Mouse (Mus musculus) midbrain, postnatal 0 days (tissue): Measurements from ENCODE around the gene Vmn1r94. TPM values are rescaled to one million over a fixed set of nuclear protein-coding genes. Genes with fewer than 3 reads are reported as not detected.
"Not testable (repeated sequence)": the region's sequence is repeated elsewhere in the genome, so short reads cannot be mapped to it uniquely, and the experiment has no call there.

Experiments used
- ATAC-seq: fragments of 200-750 bp; cut with Nextera tagmentation; 2 replicates; pipeline ENCODE4 v1.8.0; 2017; ENCODE audit warnings: moderate number of reproducible peaks, mild to moderate bottlenecking, moderate TSS enrichment, moderate library complexity; ENCODE audit not compliant: low FRiP score
- DNase-seq: peaks from one replicate; pipeline ENCODE4 v3.0.0-alpha.2; 2015; ENCODE audit warnings: low spot score
- H3K27ac ChIP-seq: fragments of 300-500 bp; sonication (generic); 2 replicates; pipeline ENCODE4 v1.5.1; 2014; ENCODE audit warnings: low read depth, mild to moderate bottlenecking, low read length, mixed read lengths
- H3K27me3 ChIP-seq: fragments of 300-500 bp; sonication (generic); 2 replicates; pipeline ENCODE4 v1.6.1; 2014; ENCODE audit warnings: low read length, control low read depth, mixed read lengths; ENCODE audit not compliant: insufficient read depth
- H3K36me3 ChIP-seq: fragments of 300-500 bp; sonication (generic); 2 replicates; pipeline ENCODE4 v1.6.1; 2014; ENCODE audit warnings: low read length, control low read depth, mixed read lengths; ENCODE audit not compliant: insufficient read depth
- H3K4me1 ChIP-seq: fragments of 300-500 bp; sonication (generic); 2 replicates; pipeline ENCODE4 v1.6.1; 2014; ENCODE audit warnings: mild to moderate bottlenecking, control low read depth, antibody characterized with exemption, low read length, mixed read lengths; ENCODE audit not compliant: insufficient read depth
- H3K4me2 ChIP-seq: fragments of 300-500 bp; sonication (generic); 2 replicates; pipeline ENCODE4 v1.6.1; 2014; ENCODE audit warnings: low read depth, mild to moderate bottlenecking, low read length, mixed read lengths; ENCODE audit not compliant: poor library complexity, severe bottlenecking
- H3K4me3 ChIP-seq: fragments of 300-500 bp; sonication (generic); 2 replicates; pipeline ENCODE4 v1.5.1; 2014; ENCODE audit warnings: low read depth, mild to moderate bottlenecking, low read length, moderate library complexity
- H3K9ac ChIP-seq: fragments of 300-500 bp; sonication (generic); replicated peaks from 2 replicates; pipeline ENCODE4 v1.6.1; 2014; ENCODE audit warnings: mild to moderate bottlenecking, low read length, moderate library complexity, mixed read lengths; ENCODE audit not compliant: poor library complexity, severe bottlenecking
- H3K9me3 ChIP-seq: fragments of 300-500 bp; sonication (generic); 2 replicates; pipeline ENCODE4 v1.6.1; 2016; ENCODE audit warnings: low read length, control low read depth
- WGBS: fragments of 180-500 bp; shearing (Covaris S2); extraction: QIAGEN DNeasy Blood & Tissue Kit; methylation state at CpG from one replicate; pipeline ENCODE4 v1.1.7; 2014; 5-methylcytosine and 5-hydroxymethylcytosine counted together
- polyA plus RNA-seq: library from polyadenylated mRNA; unstranded; fragments of >200 nt; fragmentation: Nextera tagmentation; extraction: Ambion mirVana; gene quantifications from 2 replicates; pipeline ENCODE4 v1.2.1, GENCODE M21; 2015
- total RNA-seq: library from RNA; depleted of rRNA; stranded (reverse); fragments of >200 nt; gene quantifications from 2 replicates; pipeline ENCODE4 v1.2.3, GENCODE M21; 2014; rRNA removed

Vmn1r94 gene
- total RNA-seq (not detected in 2 replicates), polyA plus RNA-seq (not detected in 2 replicates)

DNA sequence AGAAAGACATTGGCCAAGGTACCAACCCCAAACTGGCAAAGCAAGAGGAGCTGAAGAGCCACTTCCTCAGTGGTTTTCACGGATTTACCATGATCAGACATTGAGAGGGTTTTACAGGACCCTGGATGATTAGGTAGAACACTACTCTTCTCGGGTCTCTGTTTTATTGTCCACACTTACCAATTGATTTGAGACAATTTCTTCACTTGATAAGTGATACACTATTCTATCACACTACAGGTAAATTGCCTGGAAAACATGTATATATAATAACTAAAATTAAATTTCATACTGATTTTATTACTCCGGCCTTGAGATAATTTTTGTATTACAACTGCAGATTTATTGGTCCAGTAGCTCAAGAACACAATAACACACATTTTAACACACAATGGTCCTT, at the start of gene Vmn1r94:
Vmn1r94 (minus strand) TSS at position 101 of the 400 bp plus-strand sequence.
- H3K9me3 ChIP-seq = not testable (repeated sequence)

DNA sequence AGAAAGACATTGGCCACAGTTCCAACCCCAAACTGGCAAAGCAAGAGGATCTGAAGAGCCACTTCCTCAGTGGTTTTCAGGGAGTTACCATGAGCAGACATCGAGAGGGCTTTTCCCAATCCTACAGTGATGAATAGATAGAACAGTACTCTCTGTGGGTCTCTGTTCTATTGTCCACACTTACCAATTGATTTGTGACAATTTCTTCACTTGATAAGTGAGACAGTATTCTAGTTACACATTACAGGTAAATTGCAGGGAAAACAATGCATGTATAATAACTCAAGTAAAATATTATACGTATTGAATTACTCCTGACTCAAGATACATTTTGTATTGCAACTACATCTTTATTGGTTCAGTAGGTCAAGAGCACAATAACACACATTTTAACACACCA, 37.3 kb upstream of the Vmn1r94 start, which contains the start of gene Gm6164:
Gm6164 (minus strand) TSS at position 101 of the 400 bp plus-strand sequence.
- H3K27me3 ChIP-seq, H3K9me3 ChIP-seq, H3K4me2 ChIP-seq, H3K4me3 ChIP-seq, H3K4me1 ChIP-seq, ATAC-seq, H3K36me3 ChIP-seq, DNase-seq, H3K27ac ChIP-seq, H3K9ac ChIP-seq: not testable (repeated sequence)
- WGBS = no CpG with 5 or more reads among the region's 2 CpGs

More for the DNA sequence above, at the start of gene Vmn1r94:
- no CpG with 5 or more reads among the region's 3 CpGs for WGBS
- not testable (repeated sequence) for H3K4me2 ChIP-seq, H3K27me3 ChIP-seq, H3K36me3 ChIP-seq, H3K9ac ChIP-seq, H3K27ac ChIP-seq, H3K4me1 ChIP-seq, H3K4me3 ChIP-seq, ATAC-seq, DNase-seq

DNA sequence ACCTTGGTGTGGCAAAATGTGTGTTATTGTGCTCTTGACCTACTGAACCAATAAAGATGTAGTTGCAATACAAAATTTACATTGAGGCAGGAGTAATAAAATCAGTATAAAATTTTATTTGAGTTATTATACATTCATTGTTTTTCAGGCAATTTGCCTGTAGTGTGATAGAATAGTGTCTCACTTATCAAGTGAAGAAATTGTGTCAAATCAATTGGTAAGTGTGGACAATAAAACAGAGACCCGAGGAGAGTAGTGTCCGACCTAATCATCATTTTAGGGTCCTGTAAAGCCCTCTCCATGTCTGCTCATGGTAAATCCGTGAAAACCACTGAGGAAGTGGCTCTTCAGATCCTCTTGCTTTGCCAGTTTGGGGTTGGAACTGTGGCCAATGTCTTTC, 25.2 kb upstream of the Vmn1r94 start, which contains the start of gene Vmn1r95:
Vmn1r95 (plus strand) TSS at position 301 of the 400 bp plus-strand sequence.
- not testable (repeated sequence) for H3K4me1 ChIP-seq, DNase-seq, H3K36me3 ChIP-seq, H3K4me3 ChIP-seq, ATAC-seq, H3K27me3 ChIP-seq, H3K9me3 ChIP-seq, H3K27ac ChIP-seq, H3K9ac ChIP-seq, H3K4me2 ChIP-seq
- no CpG with 5 or more reads among the region's 3 CpGs for WGBS

DNA sequence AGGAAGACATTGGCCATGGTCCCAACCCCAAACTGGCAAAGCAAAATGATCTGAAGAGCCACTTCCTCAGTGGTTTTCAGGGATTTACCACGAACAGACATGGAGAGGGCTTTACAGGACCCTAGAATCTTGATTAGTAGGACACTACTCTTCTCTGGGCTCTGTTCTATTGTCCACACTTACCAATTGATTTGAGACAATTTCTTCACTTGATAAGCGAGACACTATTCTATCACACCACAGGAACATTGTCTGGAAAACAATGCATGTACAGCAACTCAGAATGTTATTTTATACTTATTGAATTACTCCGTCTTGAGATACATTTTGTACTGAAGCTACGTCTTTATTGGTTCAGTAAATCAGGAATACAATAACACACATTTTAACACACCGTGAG, 29.2 kb downstream of the Vmn1r94 start, which contains the start of gene Vmn1r93:
Vmn1r93 (minus strand) TSS at position 101 of the 400 bp plus-strand sequence.
- not testable (repeated sequence) for H3K4me3 ChIP-seq, DNase-seq, H3K36me3 ChIP-seq, H3K4me2 ChIP-seq, H3K27me3 ChIP-seq, H3K9ac ChIP-seq, H3K9me3 ChIP-seq, H3K27ac ChIP-seq, ATAC-seq, H3K4me1 ChIP-seq
- no CpG with 5 or more reads among the region's 5 CpGs for WGBS

DNA sequence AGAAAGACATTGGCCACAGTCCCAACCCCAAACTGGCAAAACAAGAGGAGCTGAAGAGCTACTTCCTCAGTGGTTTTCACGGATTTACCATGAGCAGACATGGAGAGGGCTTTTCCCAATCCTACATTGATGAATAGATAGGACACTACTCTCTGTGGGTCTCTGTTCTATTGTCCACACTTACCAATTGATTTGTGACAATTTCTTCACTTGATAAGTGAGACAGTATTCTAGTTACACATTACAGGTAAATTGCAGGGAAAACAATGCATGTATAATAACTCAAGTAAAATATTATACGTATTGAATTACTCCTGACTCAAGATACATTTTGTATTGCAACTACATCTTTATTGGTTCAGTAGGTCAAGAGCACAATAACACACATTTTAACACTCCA, 45.7 kb downstream of the Vmn1r94 start, which contains the start of gene Gm16442:
Gm16442 (minus strand) TSS at position 101 of the 400 bp plus-strand sequence.
- not testable (repeated sequence) for H3K4me1 ChIP-seq, H3K9ac ChIP-seq, H3K9me3 ChIP-seq, H3K4me2 ChIP-seq, H3K36me3 ChIP-seq, DNase-seq, H3K27me3 ChIP-seq, H3K4me3 ChIP-seq, ATAC-seq, H3K27ac ChIP-seq
- WGBS = no CpG with 5 or more reads among the region's 2 CpGs

Other genes starting within 250 kb of the Vmn1r94 start
- gene Pvr, start 247.2 kb downstream of the Vmn1r94 start, total RNA-seq = 11.0 and 14.7 TPM in 2 replicates
- 7.1 and 7.7 TPM in 2 replicates for gene Pvr, start 247.2 kb downstream of the Vmn1r94 start, polyA plus RNA-seq
- gene Igsf23, start 217.6 kb downstream of the Vmn1r94 start, total RNA-seq = not detected in 2 replicates
- gene Igsf23, start 217.6 kb downstream of the Vmn1r94 start, polyA plus RNA-seq = not detected in 2 replicates
- not detected in 2 replicates for gene Ceacam20, start 203.0 kb downstream of the Vmn1r94 start, total RNA-seq
- gene Ceacam20, start 203.0 kb downstream of the Vmn1r94 start, polyA plus RNA-seq = not detected in 2 replicates
- gene Nlrp9b, start 176.9 kb downstream of the Vmn1r94 start, total RNA-seq = not detected in 2 replicates
- gene Nlrp9b, start 176.9 kb downstream of the Vmn1r94 start, polyA plus RNA-seq = not detected in 2 replicates
- gene Vmn1r91, start 68.7 kb downstream of the Vmn1r94 start, total RNA-seq = not detected in 2 replicates
- not detected in 2 replicates for gene Vmn1r91, start 68.7 kb downstream of the Vmn1r94 start, polyA plus RNA-seq
- not detected in 2 replicates for gene Gm16442, start 45.8 kb downstream of the Vmn1r94 start, total RNA-seq
- gene Gm16442, start 45.8 kb downstream of the Vmn1r94 start, polyA plus RNA-seq = not detected in 2 replicates
- gene Vmn1r93, start 29.3 kb downstream of the Vmn1r94 start, total RNA-seq = not detected in 2 replicates
- gene Vmn1r93, start 29.3 kb downstream of the Vmn1r94 start, polyA plus RNA-seq = not detected in 2 replicates
- not detected in 2 replicates for gene Vmn1r95, start 25.3 kb upstream of the Vmn1r94 start, total RNA-seq
- not detected in 2 replicates for gene Vmn1r95, start 25.3 kb upstream of the Vmn1r94 start, polyA plus RNA-seq
- not detected in 2 replicates for gene Gm6164, start 37.2 kb upstream of the Vmn1r94 start, total RNA-seq
- not detected in 2 replicates for gene Gm6164, start 37.2 kb upstream of the Vmn1r94 start, polyA plus RNA-seq
- gene Gm4498, start 65.5 kb upstream of the Vmn1r94 start, total RNA-seq = not detected in 2 replicates
- not detected in 2 replicates for gene Gm4498, start 65.5 kb upstream of the Vmn1r94 start, polyA plus RNA-seq
- gene Gm5890, start 94.5 kb upstream of the Vmn1r94 start, total RNA-seq = not detected in 2 replicates
- gene Gm5890, start 94.5 kb upstream of the Vmn1r94 start, polyA plus RNA-seq = not detected in 2 replicates
- not detected in 2 replicates for gene Gm4133, start 165.7 kb upstream of the Vmn1r94 start, total RNA-seq
- not detected in 2 replicates for gene Gm4133, start 165.7 kb upstream of the Vmn1r94 start, polyA plus RNA-seq
- gene Gm5728, start 207.0 kb upstream of the Vmn1r94 start, total RNA-seq = not detected in 2 replicates
- not detected in 2 replicates for gene Gm5728, start 207.0 kb upstream of the Vmn1r94 start, polyA plus RNA-seq
- gene Vmn1r100, start 249.6 kb upstream of the Vmn1r94 start, total RNA-seq = not detected in 2 replicates
- gene Vmn1r100, start 249.6 kb upstream of the Vmn1r94 start, polyA plus RNA-seq = not detected in 2 replicates